Mouse (Mus musculus) liver, postnatal 0 days (tissue): ENCODE data around the gene Sorl1.

ENCODE experiments used
- CTCF ChIP-seq: sonication (generic); IDR thresholded peaks from 2 replicates; pipeline ENCODE4 v1.5.1; 2016; ENCODE audit warnings: antibody characterized with exemption, low read depth
- EP300 ChIP-seq: IDR thresholded peaks from 2 replicates; pipeline ENCODE4 v1.6.1; 2016; ENCODE audit warnings: antibody characterized with exemption, low read depth, mild to moderate bottlenecking

- TF ChIP-seq CTCF, result no peak
- TF ChIP-seq EP300, result no peak
These were observed 174.6 kb downstream of the Sorl1 start for GRCm38 (mm10) chr9:41949476-41949875.
